Mouse (Mus musculus) activated CD4-positive, CD25-positive, alpha-beta regulatory T cell, adult 9 weeks (primary cell): ENCODE measurements around the gene Tlk1. TPM values are rescaled to one million over a fixed set of nuclear protein-coding genes. Genes with fewer than 3 reads are reported as not detected.

Experiments used
- polyA plus RNA-seq: library from polyadenylated mRNA; unstranded; fragments of 100-300 nt; shearing (Covaris generic); gene quantifications from one replicate; pipeline ENCODE4 v1.2.1, GENCODE M21; 2017

The Tlk1 gene
- 21.4 TPM for polyA plus RNA-seq

DNA sequence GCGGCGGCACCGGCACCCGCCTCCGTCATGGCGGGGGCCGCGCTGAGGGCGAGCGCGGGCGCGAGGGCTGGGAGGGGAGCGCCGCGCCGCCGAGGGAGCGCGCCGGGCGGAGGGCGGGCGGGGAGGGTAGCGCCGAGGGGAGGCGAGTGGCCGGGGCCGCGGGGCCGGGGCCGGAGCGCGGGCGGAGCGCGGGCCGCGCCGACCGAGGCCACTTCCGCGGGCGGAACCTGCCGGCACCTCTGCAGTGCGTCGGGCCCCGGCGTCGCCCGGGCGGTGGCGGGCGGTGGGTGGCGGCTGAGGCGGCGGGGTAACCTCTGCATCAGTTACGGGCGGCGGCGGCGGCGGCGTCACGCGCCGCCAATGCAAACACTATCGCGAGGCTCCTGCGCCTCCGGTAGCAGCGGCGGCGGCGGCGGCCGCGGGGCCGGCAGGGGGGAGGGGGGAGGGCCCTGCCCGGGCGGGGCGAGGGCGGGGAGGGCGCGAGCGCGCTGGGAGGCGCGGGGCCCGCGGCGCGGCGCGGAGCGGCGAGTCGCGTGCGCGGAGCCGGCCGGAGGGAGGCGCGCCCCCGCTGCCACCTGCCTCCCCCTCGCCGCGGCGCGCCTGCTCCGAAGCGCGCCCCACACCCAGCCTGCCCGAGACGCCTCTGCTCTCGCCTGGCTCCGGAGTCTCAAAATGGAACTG, at the start of gene Tlk1:
Gene Tlk1, minus strand, starts transcription at position 358 of the 681 bp plus-strand sequence.

Other genes with a start within 250 kb of the Tlk1 start
- gene Gorasp2, start 164.2 kb downstream of the Tlk1 start, polyA plus RNA-seq: 66.3 TPM
- gene Gm26558, start 163.6 kb downstream of the Tlk1 start, polyA plus RNA-seq: not detected
- gene Dcaf17, start 229.6 kb upstream of the Tlk1 start, polyA plus RNA-seq: 49.7 TPM
- 27.4 TPM for gene Mettl8, start 229.9 kb upstream of the Tlk1 start, polyA plus RNA-seq